Mouse (Mus musculus): ENCODE measurements around the gene Gja4.

GRCm38 (mm10) chr4:127337668-127338067 lies 23.8 kb upstream of the Gja4 start:
- TF ChIP-seq POLR2A (IDR thresholded peaks at IDR 0.05; ENCODE audit: low read depth, low read length) (no peak), CTCF (IDR thresholded peaks at IDR 0.05; ENCODE audit: borderline replicate concordance, insufficient read depth, low read length) (no peak)

Data from embryonic fibroblast, embryonic 13.5 days (primary cell).